Mouse (Mus musculus): Measurements from ENCODE around the gene Tenm2.

Gene Tenm2

DNA sequence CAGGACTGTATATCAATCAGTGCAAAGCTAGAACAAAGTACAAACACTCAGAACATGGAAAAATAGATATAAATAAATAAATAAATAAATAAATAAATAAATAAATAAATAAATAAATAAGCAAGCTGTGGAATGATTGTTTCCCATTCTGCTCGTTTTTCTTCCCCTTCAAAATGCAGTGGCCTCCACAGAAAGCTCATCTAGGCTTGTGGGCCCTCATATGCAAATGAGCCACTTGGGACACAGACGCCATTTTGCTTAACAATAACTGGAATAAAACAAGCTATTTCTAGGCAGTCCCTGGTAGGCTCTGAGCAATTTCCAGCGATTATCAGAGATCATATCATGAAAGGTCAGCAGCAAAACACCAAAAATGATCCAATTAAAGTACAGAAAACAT lies 672.9 kb downstream of the Tenm2 start:
- no peak for DNase-seq (ENCODE audit: low spot score)

DNA sequence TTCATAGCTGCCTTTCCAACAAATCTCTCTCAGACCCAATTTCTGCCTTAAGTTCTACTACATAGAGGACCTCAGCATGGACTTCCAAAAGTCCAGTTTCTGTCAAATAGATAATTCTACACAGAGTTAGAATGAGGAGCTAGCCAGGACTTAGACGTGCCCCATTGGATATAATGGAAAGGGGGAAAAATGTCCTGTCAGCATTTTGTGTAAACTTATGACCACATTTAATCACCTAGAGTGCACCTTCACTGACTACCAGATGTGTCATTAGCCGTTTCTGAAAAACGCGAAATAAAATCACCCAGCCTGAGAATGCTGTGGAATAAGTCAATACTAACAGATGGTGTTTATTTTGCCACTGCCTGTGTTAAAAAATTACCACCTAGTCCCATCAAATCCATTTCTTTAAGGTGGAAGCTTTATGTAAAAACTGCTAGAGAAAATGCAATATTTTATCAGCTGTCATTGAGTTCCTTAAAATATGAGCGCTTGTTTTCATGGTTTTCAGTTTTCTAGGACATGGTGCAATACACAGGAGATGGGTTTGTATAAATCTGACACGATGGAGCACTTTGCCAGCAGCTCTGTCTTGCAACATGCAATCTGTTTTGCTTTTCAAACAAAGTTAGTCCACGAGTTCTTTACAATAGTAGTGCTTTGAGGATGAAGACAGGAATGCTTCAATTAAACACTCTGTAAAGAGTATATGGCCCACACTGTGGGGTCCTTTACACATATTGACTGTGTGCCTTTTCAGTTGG lies 674.8 kb downstream of the Tenm2 start:
- no peak for DNase-seq (ENCODE audit: low spot score)

DNA sequence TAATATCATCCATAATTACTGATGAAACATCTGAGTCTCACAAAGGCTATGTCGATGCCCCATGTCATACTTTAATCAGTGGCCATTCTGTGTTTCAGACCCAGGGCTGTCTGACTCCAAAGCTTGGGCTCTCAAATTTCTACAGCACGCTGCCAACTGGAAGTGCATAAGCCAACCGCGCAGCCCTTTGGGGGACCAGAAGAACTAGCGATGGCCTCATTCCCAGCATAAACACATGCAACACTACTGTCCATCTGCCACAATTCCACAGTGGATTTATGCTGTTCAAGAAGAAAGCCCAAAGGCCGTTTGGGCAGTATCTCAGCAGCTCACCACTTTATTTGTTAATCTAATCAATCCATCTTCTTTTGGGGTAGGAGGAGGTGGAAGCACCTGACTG lies 678.4 kb downstream of the Tenm2 start:
- DNase-seq (ENCODE audit: low spot score): no peak

DNA sequence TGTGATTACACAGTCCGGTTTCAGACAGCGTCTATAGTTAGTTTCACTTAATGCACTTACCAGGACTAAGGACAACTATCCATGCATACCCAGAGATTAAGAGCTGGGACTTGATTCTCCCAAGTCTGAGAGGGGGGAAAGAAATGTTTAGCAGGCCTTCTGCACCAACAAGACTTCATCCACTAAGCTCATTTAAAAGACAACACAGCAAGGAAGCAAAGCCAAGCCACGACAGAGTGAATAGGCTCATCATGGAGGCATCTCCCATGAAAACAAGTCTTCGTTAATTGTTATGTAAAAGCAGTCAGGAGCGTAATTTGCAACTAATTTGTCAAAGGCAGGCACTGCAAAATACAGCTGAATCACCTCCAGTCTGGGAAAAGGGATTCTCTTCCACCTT lies 682.5 kb downstream of the Tenm2 start:
- no peak for DNase-seq (ENCODE audit: low spot score)

DNA sequence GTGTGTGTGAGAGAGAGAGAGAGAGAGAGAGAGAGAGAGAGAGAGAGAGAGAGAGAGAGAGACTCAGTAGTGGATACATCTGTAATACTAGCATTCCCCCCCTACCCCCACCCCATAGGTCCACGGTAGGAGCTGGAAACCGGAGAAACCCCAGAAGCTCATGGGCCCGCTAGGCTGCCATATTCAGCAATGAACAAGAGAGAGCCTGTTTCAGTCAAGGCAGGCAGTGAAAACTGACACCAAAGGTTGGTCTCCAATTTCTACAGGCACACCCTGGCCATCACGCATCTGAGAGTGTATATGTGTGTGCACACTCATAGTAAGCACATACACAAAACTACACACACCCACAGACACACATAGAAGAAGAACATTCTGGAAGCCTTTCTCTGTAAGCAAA lies 685.1 kb downstream of the Tenm2 start:
- DNase-seq (ENCODE audit: low spot score): no peak

DNA sequence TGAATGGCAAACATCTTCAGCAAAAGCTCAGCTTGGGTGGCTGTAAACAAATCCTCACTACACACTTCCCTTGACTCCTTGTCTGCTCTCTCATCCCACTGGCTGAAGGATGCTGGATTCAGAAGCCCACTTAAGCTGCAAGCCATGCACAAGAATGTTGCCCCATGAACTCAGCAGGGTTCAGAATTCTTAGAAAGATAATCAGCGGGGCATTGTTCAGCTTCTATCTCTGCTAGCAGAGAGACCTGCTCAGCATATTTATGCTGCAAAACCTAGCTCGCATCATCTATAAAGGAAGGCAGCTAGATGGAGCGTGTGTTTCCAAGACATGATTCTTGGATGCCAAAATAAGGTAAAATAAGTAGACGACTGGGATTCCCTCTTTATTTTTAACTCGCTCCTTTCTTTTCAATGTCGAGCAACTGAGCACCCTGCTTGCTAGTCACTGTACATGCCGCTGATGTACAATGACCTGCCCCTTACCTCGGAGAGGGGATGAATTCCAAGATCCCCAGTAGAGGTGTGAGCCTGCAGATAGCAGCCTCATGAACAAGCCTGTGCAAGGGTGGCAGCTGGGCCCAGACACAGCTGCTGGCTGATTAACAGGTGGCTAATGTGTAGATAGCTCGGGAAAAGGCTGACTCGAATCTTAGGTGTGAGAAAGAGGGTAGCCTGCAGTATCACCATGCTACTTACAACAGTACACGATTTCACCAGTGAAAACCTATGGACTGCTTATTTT lies 686.2 kb downstream of the Tenm2 start:
- no peak for DNase-seq (ENCODE audit: low spot score)

DNA sequence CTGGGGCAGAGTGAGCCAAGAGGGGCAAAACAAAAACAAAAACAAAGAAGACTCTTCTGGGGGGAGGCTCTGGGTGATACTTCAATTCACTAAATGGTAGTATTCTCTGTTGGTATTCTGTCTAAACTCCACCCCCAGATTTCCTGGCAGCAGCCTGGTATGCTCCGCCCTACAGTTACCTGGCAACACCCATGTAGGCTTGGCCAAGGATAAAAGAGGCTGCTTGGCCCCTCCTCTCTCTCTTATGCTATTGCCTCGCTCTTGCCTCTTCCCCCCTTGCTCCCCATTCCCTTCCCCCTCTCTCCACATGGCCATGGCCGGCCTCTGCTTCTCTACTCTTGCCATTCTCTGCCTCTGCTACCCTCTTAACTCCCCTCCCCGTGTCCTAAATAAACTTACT lies 687.6 kb downstream of the Tenm2 start:
- no peak for DNase-seq (ENCODE audit: low spot score)

DNA sequence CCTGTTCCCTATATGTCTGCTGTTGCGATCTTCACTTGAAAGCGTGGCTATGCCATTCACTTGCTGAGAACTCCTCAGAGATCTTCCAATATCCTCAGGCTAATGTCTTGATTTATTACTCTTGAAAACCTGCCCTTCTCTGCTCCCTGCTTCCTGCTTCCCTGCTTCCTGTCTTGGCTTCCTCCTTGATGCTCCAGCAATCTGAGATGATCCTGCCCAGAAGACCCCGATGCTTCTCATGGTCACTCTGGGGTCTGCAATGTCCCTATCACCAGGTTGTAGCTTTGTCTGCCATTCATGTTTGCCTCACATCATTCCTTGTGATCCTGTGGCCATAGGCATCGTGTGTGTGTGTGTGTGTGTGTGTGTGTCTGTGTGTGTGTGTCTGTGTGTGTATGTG lies 697.6 kb downstream of the Tenm2 start:
- DNase-seq (ENCODE audit: low spot score): no peak

DNA sequence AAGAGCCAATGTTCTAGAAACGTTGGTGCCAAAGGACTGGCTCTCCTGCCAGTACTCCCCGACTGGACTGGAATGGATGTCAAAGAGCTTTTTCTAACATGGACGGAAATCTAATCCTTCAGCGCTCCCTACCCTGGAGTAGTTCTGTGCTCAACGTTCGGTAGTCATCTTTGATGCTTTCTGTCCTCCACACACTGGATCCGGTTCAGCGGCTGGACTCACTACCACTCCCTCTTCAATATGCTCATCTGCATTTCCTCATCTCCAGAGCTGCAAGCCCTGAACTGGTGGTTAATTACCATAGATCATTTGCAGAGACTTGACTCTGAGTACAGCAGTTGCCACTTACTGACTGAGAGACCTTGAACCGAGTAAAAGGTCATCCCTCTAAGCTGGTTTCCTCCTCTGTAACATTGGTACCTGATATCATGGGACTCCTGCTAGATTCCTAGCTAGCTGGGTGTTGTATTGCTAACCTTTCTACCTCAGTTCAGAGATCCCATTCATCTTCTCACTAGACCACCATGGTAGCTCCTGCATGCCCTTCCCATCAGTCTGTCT lies 698.1 kb downstream of the Tenm2 start:
- DNase-seq (ENCODE audit: low spot score): no peak

DNA sequence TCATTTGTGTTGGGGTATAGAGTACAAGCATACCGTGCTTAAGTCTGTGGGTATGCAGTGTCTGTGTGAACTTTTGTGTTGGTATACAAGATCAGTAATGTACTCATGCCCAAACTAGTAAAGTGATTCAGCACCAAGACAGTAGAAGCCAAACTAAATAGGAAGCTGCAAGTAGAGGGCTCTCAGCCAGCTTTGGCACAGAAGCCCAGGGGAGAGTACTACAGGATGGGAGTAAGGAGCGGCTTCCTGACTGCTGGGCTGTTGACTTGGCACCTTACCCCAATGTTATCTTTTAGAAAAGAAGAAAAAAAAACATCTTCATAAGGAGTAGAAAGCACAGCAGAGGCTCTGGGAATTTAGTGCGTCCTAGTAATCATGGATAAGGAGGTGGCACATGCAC lies 700.2 kb downstream of the Tenm2 start:
- DNase-seq (ENCODE audit: low spot score): no peak

DNA sequence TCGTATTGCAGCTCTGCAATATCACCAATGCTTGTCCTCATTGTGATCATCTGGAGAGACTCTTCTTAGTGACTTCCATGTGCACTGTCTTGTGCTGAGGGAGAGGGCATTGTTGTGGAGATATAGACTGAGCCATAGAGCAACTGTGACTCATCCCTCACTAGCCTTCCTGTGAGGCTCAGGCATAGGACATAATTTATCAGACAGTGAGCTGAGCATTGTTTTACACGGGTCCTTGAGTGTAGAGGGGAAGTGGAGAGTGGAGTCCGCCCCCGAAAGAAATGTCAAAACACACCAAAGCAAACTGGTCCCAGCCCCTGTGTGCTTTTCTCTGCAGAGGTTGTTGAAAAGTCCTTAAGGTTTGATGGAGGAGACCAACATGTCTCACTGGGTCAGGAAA lies 704.1 kb downstream of the Tenm2 start:
- no peak for DNase-seq (ENCODE audit: low spot score)

DNA sequence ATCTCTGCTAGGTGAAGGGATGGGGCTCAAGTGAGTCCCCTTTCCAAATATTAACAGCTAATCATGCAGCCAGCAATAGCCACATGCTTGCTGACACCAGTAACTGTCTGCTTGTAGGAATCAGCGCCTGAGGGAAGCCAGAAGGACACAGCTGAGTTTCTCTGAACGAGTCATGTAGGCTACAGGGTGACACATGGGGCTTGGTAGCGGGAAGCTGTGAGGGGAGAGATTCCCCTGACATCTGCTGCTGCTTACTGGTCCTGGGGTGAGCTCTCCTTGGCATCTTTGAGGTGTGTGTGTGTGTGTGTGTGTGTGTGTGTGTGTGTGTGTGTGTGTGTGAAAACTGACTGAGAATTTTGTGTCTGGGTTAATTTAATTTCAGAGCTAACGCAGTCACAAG lies 708.3 kb downstream of the Tenm2 start:
- no peak for DNase-seq (ENCODE audit: low spot score)

DNA sequence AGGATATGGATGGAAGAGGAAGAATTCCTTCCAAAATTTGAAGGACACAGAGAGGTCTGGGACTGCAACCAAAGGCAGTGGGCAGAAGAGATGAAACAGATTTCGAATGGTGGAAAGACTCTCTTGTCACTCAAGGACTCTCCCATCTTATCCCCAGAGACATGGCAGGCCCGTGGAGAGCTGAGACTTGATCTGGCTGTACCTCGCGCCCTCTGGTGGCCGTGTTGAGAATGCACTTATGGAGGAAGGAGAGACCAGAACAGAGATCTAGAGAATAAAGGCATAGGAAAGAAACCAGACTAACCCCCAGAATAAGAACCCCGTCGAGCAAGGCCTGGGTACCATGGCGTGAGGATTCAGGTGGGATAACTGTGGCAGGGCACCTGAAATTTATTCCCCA lies 709.4 kb downstream of the Tenm2 start:
- DNase-seq (ENCODE audit: low spot score): peak; percentile 26

DNA sequence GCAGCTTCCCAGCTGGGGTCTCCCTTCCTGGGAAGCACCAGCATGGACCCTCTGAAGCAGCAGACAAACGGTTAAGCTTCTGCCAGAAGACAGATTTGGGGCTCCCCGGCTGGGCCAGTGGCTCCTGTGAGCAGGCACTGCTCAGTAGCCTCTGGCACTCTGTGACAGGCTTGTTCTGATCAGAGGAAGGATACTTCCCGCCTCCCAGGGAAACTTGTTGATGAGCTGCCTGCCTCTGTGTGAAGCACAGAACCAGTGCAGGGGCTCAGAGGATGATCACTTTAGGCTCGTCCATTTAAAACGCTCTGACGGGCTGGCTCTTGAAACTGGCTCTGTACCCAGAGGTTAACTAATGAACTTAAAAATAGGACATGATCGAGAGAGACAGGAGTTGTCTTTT lies 723.3 kb downstream of the Tenm2 start:
- no peak for DNase-seq (ENCODE audit: low spot score)

DNA sequence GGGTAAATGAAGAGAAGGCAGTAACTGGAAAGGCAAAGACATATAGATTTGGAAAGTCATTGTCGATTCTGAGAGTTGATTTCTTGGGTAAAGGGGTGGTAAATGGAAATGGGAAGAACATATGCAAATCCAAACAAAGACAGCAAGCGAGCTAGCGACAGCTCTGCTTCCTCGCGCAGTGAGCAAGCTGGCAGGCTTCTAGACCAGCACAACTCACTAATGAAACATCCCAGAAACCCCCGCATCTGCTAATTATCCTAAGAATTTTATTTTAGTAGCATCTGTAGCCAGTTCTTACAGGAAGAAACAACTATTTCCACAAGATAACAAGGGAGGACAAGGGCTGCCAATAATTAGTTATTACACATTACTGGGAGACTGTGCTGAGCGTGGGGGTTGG lies 727.5 kb downstream of the Tenm2 start:
- DNase-seq (ENCODE audit: low spot score): no peak

DNA sequence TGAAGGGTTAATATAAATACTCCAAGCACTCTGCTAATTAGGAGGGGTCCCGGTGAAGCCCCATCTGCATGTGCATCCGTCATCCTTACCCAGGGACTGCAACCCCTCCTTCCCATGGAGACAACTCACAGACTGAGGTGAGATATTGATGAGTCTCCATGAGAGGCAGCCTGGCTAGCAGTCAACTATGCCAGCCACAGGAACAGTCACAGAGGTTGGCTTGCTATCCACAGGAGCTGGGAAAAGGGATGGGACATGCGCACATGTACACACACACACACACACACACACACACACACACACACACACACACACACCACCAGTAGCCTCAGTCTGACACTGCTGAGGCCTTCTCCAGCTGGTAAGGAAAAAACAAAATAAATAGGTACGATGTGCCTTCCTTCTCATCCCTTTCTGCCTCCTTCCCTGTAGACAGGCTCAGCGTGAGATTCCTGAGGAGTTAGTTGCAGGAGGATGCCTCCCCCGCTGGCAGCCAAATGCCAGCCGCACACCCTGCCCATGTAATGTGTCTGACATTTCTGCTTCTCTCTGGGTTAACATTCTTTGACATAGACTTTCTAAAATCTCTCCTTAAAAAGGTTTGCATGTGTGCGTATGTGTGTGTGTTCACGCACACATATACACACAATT lies 740.7 kb downstream of the Tenm2 start:
- DNase-seq (ENCODE audit: low spot score): no peak

DNA sequence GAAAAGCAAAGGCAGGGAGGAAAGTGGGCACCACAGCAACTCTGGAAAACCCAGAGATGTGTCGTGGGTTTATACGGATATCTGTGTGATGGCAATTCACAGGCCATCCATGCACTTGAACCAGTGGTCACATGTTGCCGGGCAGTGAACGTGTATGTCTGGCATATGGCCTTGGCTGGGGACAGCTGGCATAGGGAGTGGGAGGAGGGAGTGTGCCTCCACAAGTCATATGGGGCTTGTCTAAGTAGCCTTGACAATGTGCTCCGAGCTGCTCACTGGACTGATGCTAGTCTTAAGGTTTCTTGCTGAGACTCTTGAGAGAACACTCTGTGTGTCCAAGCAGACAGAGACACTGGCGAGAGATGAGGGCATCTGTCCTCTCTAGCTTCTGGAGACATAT lies 743.5 kb downstream of the Tenm2 start:
- no peak for DNase-seq (ENCODE audit: low spot score)

DNA sequence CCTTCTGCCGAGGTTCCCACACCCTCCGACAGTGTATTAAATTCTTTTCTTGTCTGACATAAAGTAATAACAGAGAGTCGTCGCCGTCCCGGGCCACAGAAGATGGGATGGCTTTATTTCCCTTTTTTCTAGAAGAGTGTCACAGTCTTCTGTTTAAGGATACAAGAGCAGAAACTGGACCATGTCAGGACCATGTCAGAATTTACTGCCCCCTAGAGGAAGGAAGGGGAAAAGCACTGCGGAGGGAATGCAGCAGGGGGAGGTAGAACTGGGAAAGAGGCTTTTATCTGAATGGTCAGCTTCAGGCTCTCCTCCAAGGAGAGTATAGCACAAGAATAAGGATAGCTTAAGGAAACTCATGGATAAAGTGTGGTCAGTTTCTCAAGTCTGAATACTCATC lies 745.7 kb downstream of the Tenm2 start:
- DNase-seq (ENCODE audit: low spot score): no peak

DNA sequence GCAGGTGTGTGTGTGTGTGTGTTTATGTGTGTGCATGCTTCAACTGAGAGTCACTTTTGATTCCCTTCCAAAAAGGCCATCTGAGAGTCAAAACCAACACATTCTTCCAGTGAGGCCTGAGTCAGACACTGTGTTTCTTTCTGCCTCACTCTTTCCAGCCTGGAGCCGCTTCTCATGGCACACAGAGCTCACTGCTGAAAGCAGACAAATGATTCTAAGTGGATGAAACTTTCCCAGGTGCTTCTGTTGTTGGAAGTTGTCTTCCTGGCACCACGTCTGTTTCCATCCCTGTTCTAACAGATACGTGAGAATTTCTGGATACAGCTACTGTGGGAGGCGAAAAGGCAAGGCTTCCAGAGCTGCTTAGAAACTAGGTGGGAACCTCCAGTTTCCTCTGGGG lies 747.1 kb downstream of the Tenm2 start:
- DNase-seq (ENCODE audit: low spot score): no peak

DNA sequence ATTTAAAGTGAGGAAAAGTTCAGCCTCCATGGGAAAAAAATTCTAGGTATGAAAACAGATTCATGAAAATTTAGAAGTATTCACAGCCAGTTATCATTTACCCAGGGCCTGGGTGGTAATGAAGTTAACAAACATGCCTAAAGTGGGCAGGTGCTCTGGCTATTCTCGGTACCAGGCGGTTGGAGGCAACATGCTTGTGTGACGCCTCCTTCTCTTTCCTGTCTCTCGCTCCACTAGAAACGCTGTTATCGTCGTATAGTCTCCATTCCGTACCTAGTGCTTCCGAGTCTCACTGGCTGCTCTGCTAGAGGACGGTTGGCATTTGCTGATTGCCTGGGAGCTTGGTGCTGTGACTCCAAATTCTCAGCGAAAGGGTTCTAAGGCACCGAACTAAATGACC lies 749.7 kb downstream of the Tenm2 start:
- DNase-seq (ENCODE audit: low spot score): no peak

DNA sequence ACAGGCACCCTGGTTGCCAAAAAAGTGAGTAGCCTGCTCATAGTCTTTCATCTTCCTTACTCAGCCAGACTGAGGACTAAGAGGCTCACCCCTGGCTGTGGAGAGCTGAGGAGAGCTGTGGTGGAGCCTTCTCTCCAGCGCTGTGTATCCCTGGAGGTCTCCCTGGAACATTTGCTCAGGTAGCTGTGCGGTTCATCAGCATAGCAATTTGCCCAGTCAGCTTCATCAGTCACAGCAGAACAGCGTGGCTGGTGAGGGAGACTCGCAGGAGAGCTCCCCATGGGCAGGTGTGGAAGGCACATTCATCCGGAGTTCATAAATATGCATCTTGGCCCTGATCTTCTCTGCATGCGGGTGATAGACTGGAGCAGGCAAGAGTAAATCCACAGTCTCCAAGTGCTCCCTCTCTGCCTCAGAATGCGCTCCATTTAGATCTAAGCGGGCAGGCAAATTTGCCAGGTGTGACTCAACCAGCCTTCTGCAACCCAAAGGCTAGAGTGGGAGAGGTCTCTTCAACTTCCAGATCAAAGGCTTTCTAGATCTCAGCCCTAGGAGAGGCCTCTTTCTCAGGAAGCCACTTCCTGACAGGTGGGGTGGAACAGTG lies 751.2 kb downstream of the Tenm2 start:
- DNase-seq (ENCODE audit: low spot score): no peak

DNA sequence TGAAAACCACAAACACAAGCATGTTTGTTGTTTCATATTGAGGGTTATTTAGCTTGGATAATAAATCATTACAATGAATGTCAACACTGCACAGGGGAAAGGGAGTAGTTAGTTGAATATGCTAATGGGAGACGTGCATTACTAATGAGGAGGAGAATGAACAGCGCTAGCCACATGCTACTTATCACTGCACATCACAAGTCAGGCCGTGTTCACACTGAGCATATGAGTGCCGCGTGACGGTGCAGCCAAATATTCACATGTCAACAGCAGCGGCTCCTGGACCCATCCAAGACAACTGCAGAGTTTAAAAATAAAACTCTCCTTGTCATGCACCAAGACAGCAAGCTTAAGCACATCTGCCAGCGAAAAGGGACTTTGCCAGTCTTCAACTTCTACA lies 753.6 kb downstream of the Tenm2 start:
- DNase-seq (ENCODE audit: low spot score): no peak

DNA sequence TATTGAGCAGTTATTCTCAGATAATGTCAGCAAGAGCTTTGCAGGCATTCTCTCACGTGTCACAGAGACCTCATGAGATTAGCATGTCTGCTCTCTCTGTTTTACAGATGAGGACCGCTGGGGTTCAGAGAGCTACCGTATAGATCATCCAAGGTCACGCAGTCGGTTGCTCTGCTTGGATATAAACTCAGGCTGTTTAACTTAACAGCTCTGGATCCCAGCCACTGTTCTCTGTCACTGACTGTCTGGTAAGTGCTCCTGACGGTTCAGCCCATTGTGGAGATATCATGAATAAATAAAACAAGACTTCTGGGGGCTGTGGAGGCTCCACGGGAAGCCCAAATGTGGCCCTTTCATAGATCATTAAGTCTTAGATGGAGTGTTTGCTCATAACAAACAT lies 754.2 kb downstream of the Tenm2 start:
- DNase-seq (ENCODE audit: low spot score): no peak

All from ovary, adult 18-20 months (tissue).